Mouse (Mus musculus): ENCODE results near the gene Elf2. TPM values are rescaled to one million over a fixed set of nuclear protein-coding genes. Genes with fewer than 3 reads are reported as not detected.
"Not testable (repeated sequence)": the region's sequence is repeated elsewhere in the genome, so short reads cannot be mapped to it uniquely, and the experiment has no call there.

The Elf2 gene
- total and polyA plus RNA-seq, 3 experiments: 38.0 to 53.3 (median 46.5) TPM

GRCm38 (mm10) chr3:51344182-51344581 lies 3.7 kb upstream of the Elf2 start:
- peaks cover 20% of the 10 kb centered on the region for H3K79me2 ChIP-seq (ENCODE audit: control insufficient read depth, insufficient read depth, low read length, poor library complexity)
- H3K36me3 ChIP-seq (ENCODE audit: control insufficient read depth in 1 of 2, insufficient read depth in 2 of 2, low read length in 2 of 2); DNase-seq (ENCODE audit: low read depth, low spot score); H3K4me3 ChIP-seq (ENCODE audit: control insufficient read depth in 1 of 2, insufficient read depth in 1 of 2, low read depth in 2 of 2, low read length in 2 of 2); H3K27ac ChIP-seq (ENCODE audit: control insufficient read depth, low read depth, low read length); H3K27me3 ChIP-seq (ENCODE audit: control insufficient read depth in 1 of 2, insufficient read depth in 2 of 2, low read length in 2 of 2); H3K9me3 ChIP-seq (replicated peaks; ENCODE audit: insufficient read depth, low read length); H3K9ac ChIP-seq (ENCODE audit: control insufficient read depth, low read depth, low read length, poor library complexity, severe bottlenecking): not testable (repeated sequence)
- TF ChIP-seq TBP (IDR thresholded peaks at IDR 0.05; ENCODE audit: low read depth, low read length): peak; percentile 84
- H3K4me1 ChIP-seq (ENCODE audit: control insufficient read depth in 1 of 2, insufficient read depth in 2 of 2, low read length in 2 of 2): peaks cover 5 to 10% of the 10 kb centered on the region in 2 experiments; a peak in 3 of 4 replicates

- H3K4me1 ChIP-seq (ENCODE audit: control insufficient read depth in 1 of 2, insufficient read depth in 2 of 2, low read length in 2 of 2): peaks cover 1 to 3% of the 10 kb centered on the region in 2 experiments
- H3K27me3 ChIP-seq (ENCODE audit: control insufficient read depth in 1 of 2, insufficient read depth in 2 of 2, low read length in 2 of 2): no peaks in the 10 kb centered on the region
- no peaks in the 10 kb centered on the region for H3K9me3 ChIP-seq (replicated peaks; ENCODE audit: insufficient read depth, low read length)
- TF ChIP-seq NELFE (IDR thresholded peaks at IDR 0.05; ENCODE audit: low read depth, low read length) (no peak), CHD2 (IDR thresholded peaks at IDR 0.05; ENCODE audit: low read length) (no peak), ZC3H11A (IDR thresholded peaks at IDR 0.05; ENCODE audit: low read depth, low read length) (no peak), MAZ (IDR thresholded peaks at IDR 0.05; ENCODE audit: low read depth, low read length) (no peak), KAT2A (conservative IDR thresholded peaks at IDR 0.05; ENCODE audit: low read depth, low read length) (no peak), RAD21 (IDR thresholded peaks at IDR 0.05; ENCODE audit: low read depth, low read length) (no peak)
- H3K4me3 ChIP-seq (ENCODE audit: control insufficient read depth in 1 of 2, insufficient read depth in 1 of 2, low read depth in 2 of 2, low read length in 2 of 2): no peak overlapping the region
- DNase-seq (ENCODE audit: low read depth, low spot score): no peak
- no peak overlapping the region for H3K9ac ChIP-seq (ENCODE audit: control insufficient read depth, low read depth, low read length, poor library complexity, severe bottlenecking)
- no peak overlapping the region for H3K27ac ChIP-seq (ENCODE audit: control insufficient read depth, low read depth, low read length)
- H3K79me2 ChIP-seq (ENCODE audit: control insufficient read depth, insufficient read depth, low read length, poor library complexity): peaks cover 29% of the 10 kb centered on the region
- H3K36me3 ChIP-seq (ENCODE audit: control insufficient read depth in 1 of 2, insufficient read depth in 2 of 2, low read length in 2 of 2): peaks cover 0 to 2% of the 10 kb centered on the region in 2 experiments; a peak in 2 of 4 replicates
These were observed 2.8 kb upstream of the Elf2 start for GRCm38 (mm10) chr3:51343260-51343659.

- DNase-seq (ENCODE audit: low read depth, low spot score): peak; percentile 65
- Histone ChIP-seq H3K4me3 (ENCODE audit: control insufficient read depth in 1 of 2, insufficient read depth in 1 of 2, low read depth in 2 of 2, low read length in 2 of 2) (peak overlapping the region; percentile 77 to 88), H3K27ac (ENCODE audit: control insufficient read depth, low read depth, low read length) (peak overlapping the region; percentile 97), H3K4me1 (ENCODE audit: control insufficient read depth in 1 of 2, insufficient read depth in 2 of 2, low read length in 2 of 2) (peaks cover 5 to 7% of the 10 kb centered on the region in 2 experiments), H3K9me3 (replicated peaks; ENCODE audit: insufficient read depth, low read length) (no peaks in the 10 kb centered on the region), H3K36me3 (ENCODE audit: control insufficient read depth in 1 of 2, insufficient read depth in 2 of 2, low read length in 2 of 2) (peaks cover 0 to 12% of the 10 kb centered on the region in 2 experiments; a peak in 2 of 4 replicates), H3K79me2 (ENCODE audit: control insufficient read depth, insufficient read depth, low read length, poor library complexity) (peaks cover 38% of the 10 kb centered on the region), H3K27me3 (ENCODE audit: control insufficient read depth in 1 of 2, insufficient read depth in 2 of 2, low read length in 2 of 2) (no peaks in the 10 kb centered on the region), H3K9ac (ENCODE audit: control insufficient read depth, low read depth, low read length, poor library complexity, severe bottlenecking) (peak overlapping the region; percentile 95)
- TF ChIP-seq SIN3A (IDR thresholded peaks at IDR 0.05; ENCODE audit: low read length) (0 out of 2 replicates have a peak, but pooled peaks have one; percentile 5), ZNF384 (IDR thresholded peaks at IDR 0.05; ENCODE audit: low read depth, low read length) (peak; percentile 60; the same call in 1 of the 2 replicates), ETS1 (IDR thresholded peaks at IDR 0.05; ENCODE audit: low read depth, low read length) (0 out of 2 replicates have a peak, but pooled peaks have one; percentile 21), KAT2A (conservative IDR thresholded peaks at IDR 0.05; ENCODE audit: low read depth, low read length) (no peak)
These were observed 1.7 kb upstream of the Elf2 start for GRCm38 (mm10) chr3:51342152-51342551.
